Mouse (Mus musculus) macrophage (primary cell): ENCODE measurements at regions not wholly inside any gene's neighbourhood (a gene's known extent, or its start where the extent isn't known, plus 50 kb on each side); places are given as distances from the start of the nearest gene placed in this dataset.

Experiments
- H3K27ac ChIP-seq: fragments of 350-480 bp; formaldehyde crosslinking; 2 replicates; pipeline ENCODE4 v1.9.0; 2021
- H3K36me3 ChIP-seq: fragments of 350-480 bp; formaldehyde crosslinking; 2 replicates; pipeline ENCODE4 v1.9.0; 2021; ENCODE audit errors: inconsistent target
- H3K4me3 ChIP-seq: fragments of 350-480 bp; formaldehyde crosslinking; 2 replicates; pipeline ENCODE4 v1.9.0; 2021; ENCODE audit errors: inconsistent target
- H3K79me2 ChIP-seq: fragments of 350-480 bp; formaldehyde crosslinking; 2 replicates; pipeline ENCODE4 v1.9.0; 2021; ENCODE audit errors: inconsistent target
- WGBS: methylation state at CpG from one replicate; pipeline ENCODE4 v1.1.7; 2026; ENCODE audit warnings: inconsistent platforms; ENCODE audit not compliant: missing documents; 5-methylcytosine and 5-hydroxymethylcytosine counted together

- 48% methylated on average over 2 of the region's 2 CpGs for WGBS
- H3K36me3 ChIP-seq, result no peaks in the 10 kb centered on the region
- no peak overlapping the region for H3K4me3 ChIP-seq
- no peaks in the 10 kb centered on the region for H3K79me2 ChIP-seq
- no peak overlapping the region for H3K27ac ChIP-seq
These were observed 125.8 kb upstream of the Fut8 start for GRCm38 (mm10) chr12:77112133-77112532.

GRCm38 (mm10) chr12:77107251-77107650, 130.7 kb upstream of the Fut8 start:
- WGBS, result 51% methylated on average over 3 of the region's 3 CpGs

GRCm38 (mm10) chr12:77105887-77106600, 131.9 kb upstream of the Fut8 start:
- Histone ChIP-seq H3K36me3 (no peaks in the 10 kb centered on the region), H3K79me2 (no peaks in the 10 kb centered on the region), H3K4me3 (no peak overlapping the region), H3K27ac (no peak overlapping the region)
- 11% methylated on average over 4 of the region's 4 CpGs for WGBS

More at GRCm38 (mm10) chr12:77107251-77107650, 130.7 kb upstream of the Fut8 start:
- Histone ChIP-seq H3K27ac (no peak overlapping the region), H3K79me2 (no peaks in the 10 kb centered on the region), H3K4me3 (no peak overlapping the region), H3K36me3 (no peaks in the 10 kb centered on the region)

GRCm38 (mm10) chr12:77100482-77100881, 137.4 kb upstream of the Fut8 start:
- H3K4me3 ChIP-seq, result no peak overlapping the region
- 77% methylated on average over 2 of the region's 2 CpGs for WGBS
- H3K36me3 ChIP-seq, result no peaks in the 10 kb centered on the region
- H3K27ac ChIP-seq, result no peak overlapping the region
- no peaks in the 10 kb centered on the region for H3K79me2 ChIP-seq

- no peak overlapping the region for H3K27ac ChIP-seq
- 93% methylated on average over 5 of the region's 5 CpGs for WGBS
These were observed 137.5 kb upstream of the Max start for GRCm38 (mm10) chr12:77099521-77099920.

GRCm38 (mm10) chr12:77098821-77099220, 136.8 kb upstream of the Max start:
- Histone ChIP-seq H3K27ac (no peak overlapping the region), H3K4me3 (no peak overlapping the region), H3K79me2 (no peaks in the 10 kb centered on the region), H3K36me3 (no peaks in the 10 kb centered on the region)
- WGBS, result 89% methylated on average over 4 of the region's 4 CpGs

More at GRCm38 (mm10) chr12:77099521-77099920, 137.5 kb upstream of the Max start:
- Histone ChIP-seq H3K79me2 (no peaks in the 10 kb centered on the region), H3K4me3 (no peak overlapping the region), H3K36me3 (no peaks in the 10 kb centered on the region)

- no peaks in the 10 kb centered on the region for H3K79me2 ChIP-seq
- H3K27ac ChIP-seq, result no peak overlapping the region
- 94% methylated on average over 2 of the region's 2 CpGs for WGBS
- no peaks in the 10 kb centered on the region for H3K36me3 ChIP-seq
- no peak overlapping the region for H3K4me3 ChIP-seq
These were observed 135.8 kb upstream of the Max start for GRCm38 (mm10) chr12:77097831-77098230.

- Histone ChIP-seq H3K36me3 (no peaks in the 10 kb centered on the region), H3K27ac (no peak overlapping the region), H3K79me2 (no peaks in the 10 kb centered on the region), H3K4me3 (no peak overlapping the region)
- 78% methylated on average over 4 of the region's 4 CpGs for WGBS
These were observed 134.5 kb upstream of the Max start for GRCm38 (mm10) chr12:77096461-77096860.

GRCm38 (mm10) chr12:77094999-77095915, 133.3 kb upstream of the Max start:
- Histone ChIP-seq H3K4me3 (no peak overlapping the region), H3K79me2 (no peaks in the 10 kb centered on the region), H3K36me3 (no peaks in the 10 kb centered on the region), H3K27ac (no peak overlapping the region)
- WGBS, result 72% methylated on average over 3 of the region's 3 CpGs

GRCm38 (mm10) chr12:77094168-77094567, 132.2 kb upstream of the Max start:
- Histone ChIP-seq H3K4me3 (no peak overlapping the region), H3K36me3 (no peaks in the 10 kb centered on the region), H3K27ac (no peak overlapping the region), H3K79me2 (no peaks in the 10 kb centered on the region)
- WGBS, result 85% methylated on average over 7 of the region's 7 CpGs

GRCm38 (mm10) chr12:77092741-77093140, 130.7 kb upstream of the Max start:
- Histone ChIP-seq H3K4me3 (no peak overlapping the region), H3K79me2 (no peaks in the 10 kb centered on the region), H3K27ac (no peak overlapping the region), H3K36me3 (no peaks in the 10 kb centered on the region)
- 33% methylated on average over 3 of the region's 3 CpGs for WGBS

- no peaks in the 10 kb centered on the region for H3K79me2 ChIP-seq
- no peak overlapping the region for H3K27ac ChIP-seq
- WGBS, result 46% methylated on average over 2 of the region's 2 CpGs
- H3K36me3 ChIP-seq, result no peaks in the 10 kb centered on the region
- H3K4me3 ChIP-seq, result no peak overlapping the region
These were observed 130.1 kb upstream of the Max start for GRCm38 (mm10) chr12:77092143-77092542.

GRCm38 (mm10) chr12:77091700-77092099, 129.7 kb upstream of the Max start:
- no peaks in the 10 kb centered on the region for H3K79me2 ChIP-seq
- no peaks in the 10 kb centered on the region for H3K36me3 ChIP-seq
- H3K27ac ChIP-seq, result no peak overlapping the region
- H3K4me3 ChIP-seq, result no peak overlapping the region
- 87% methylated on average over 2 of the region's 2 CpGs for WGBS

- no peaks in the 10 kb centered on the region for H3K36me3 ChIP-seq
- no peak overlapping the region for H3K27ac ChIP-seq
- H3K79me2 ChIP-seq, result no peaks in the 10 kb centered on the region
- WGBS, result 87% methylated on average over 3 of the region's 3 CpGs
- H3K4me3 ChIP-seq, result no peak overlapping the region
These were observed 128.5 kb upstream of the Max start for GRCm38 (mm10) chr12:77090525-77090924.

- Histone ChIP-seq H3K79me2 (no peaks in the 10 kb centered on the region), H3K36me3 (no peaks in the 10 kb centered on the region), H3K27ac (no peak overlapping the region), H3K4me3 (no peak overlapping the region)
- WGBS, result 80% methylated on average over 6 of the region's 6 CpGs
These were observed 127.8 kb upstream of the Max start for GRCm38 (mm10) chr12:77089624-77090278.
